Mouse (Mus musculus) MEL (cell line): Measurements from ENCODE around the gene Khdrbs1. TPM values are rescaled to one million over a fixed set of nuclear protein-coding genes. Genes with fewer than 3 reads are reported as not detected.
A peak's percentile ranks its signal among the peaks of the same experiment; 100 is the strongest.

Experiments
- DNase-seq: peaks from one replicate; pipeline ENCODE4 v3.0.0; 2011; ENCODE audit warnings: low read depth, low spot score
- H3K27ac ChIP-seq: 2 replicates; pipeline ENCODE4 v1.5.1; 2012; ENCODE audit warnings: low read depth, mild to moderate bottlenecking, control low read depth, low read length, moderate library complexity; ENCODE audit not compliant: control insufficient read depth
- H3K27me3 ChIP-seq, 2 experiments: fragments of 150-350 bp in 1 of 2; sonication (generic) in 1 of 2; 2 replicates each; pipeline ENCODE4 v1.6.1; 2012; ENCODE audit warnings: low read length in 2 of 2, mild to moderate bottlenecking in 2 of 2, improper control_type of control experiment in 1 of 2, moderate library complexity in 1 of 2; ENCODE audit not compliant: insufficient read depth in 2 of 2, control insufficient read depth in 1 of 2
- H3K36me3 ChIP-seq, 2 experiments: 2 replicates each; pipeline ENCODE4 v1.6.1; 2012 to 2014; ENCODE audit warnings: low read length in 2 of 2, improper control_type of control experiment in 1 of 2, inconsistent platforms in 1 of 2, mild to moderate bottlenecking in 1 of 2; ENCODE audit not compliant: insufficient read depth in 2 of 2, control insufficient read depth in 1 of 2
- H3K4me1 ChIP-seq, 2 experiments: fragments of 150-350 bp in 1 of 2; sonication (generic) in 1 of 2; 2 replicates each; pipeline ENCODE4 v1.6.1; 2012; ENCODE audit warnings: low read length in 2 of 2, improper control_type of control experiment in 1 of 2, mild to moderate bottlenecking in 1 of 2; ENCODE audit not compliant: insufficient read depth in 2 of 2, control insufficient read depth in 1 of 2
- H3K4me3 ChIP-seq, 2 experiments: fragments of 150-350 bp in 1 of 2; sonication (generic) in 1 of 2; 2 replicates each; pipeline ENCODE4 v1.5.1; 2012; ENCODE audit warnings: low read depth in 2 of 2, low read length in 2 of 2, mild to moderate bottlenecking in 2 of 2, moderate library complexity in 2 of 2, control low read depth in 1 of 2, improper control_type of control experiment in 1 of 2; ENCODE audit not compliant: control insufficient read depth in 1 of 2, insufficient read depth in 1 of 2
- H3K79me2 ChIP-seq: 2 replicates; pipeline ENCODE4 v1.6.1; 2012; ENCODE audit warnings: mild to moderate bottlenecking, low read length, moderate library complexity; ENCODE audit not compliant: control insufficient read depth, poor library complexity, insufficient read depth
- H3K9ac ChIP-seq: 2 replicates; pipeline ENCODE4 v1.6.1; 2012; ENCODE audit warnings: low read depth, mild to moderate bottlenecking, control low read depth, low read length, moderate library complexity; ENCODE audit not compliant: control insufficient read depth, poor library complexity, severe bottlenecking
- H3K9me3 ChIP-seq: fragments of 150-350 bp; sonication (generic); replicated peaks from 2 replicates; pipeline ENCODE4 v1.6.1; 2012; ENCODE audit warnings: mild to moderate bottlenecking, low read length, improper control_type of control experiment, moderate library complexity; ENCODE audit not compliant: insufficient read depth
- BHLHE40 ChIP-seq: IDR thresholded peaks from 2 replicates; pipeline ENCODE4 v1.6.1; 2012; ENCODE audit warnings: low read depth, mild to moderate bottlenecking, inconsistent platforms, low read length, improper control_type of control experiment, borderline replicate concordance
- CHD2 ChIP-seq: IDR thresholded peaks from 2 replicates; pipeline ENCODE4 v1.6.1; 2011; ENCODE audit warnings: low read length, improper control_type of control experiment
- CTCF ChIP-seq, 3 experiments: IDR thresholded peaks in 2 of 3; conservative IDR thresholded peaks in 1 of 3; 2 replicates each; pipeline ENCODE4 v1.5.1; 2011 to 2012; ENCODE audit warnings: low read length in 3 of 3, low read depth in 2 of 3, mild to moderate bottlenecking in 2 of 3, improper control_type of control experiment in 1 of 3, inconsistent platforms in 1 of 3, mixed read lengths in 1 of 3, moderate library complexity in 1 of 3; ENCODE audit not compliant: control insufficient read depth in 1 of 3, insufficient read depth in 1 of 3, poor library complexity in 1 of 3, severe bottlenecking in 1 of 3
- E2F4 ChIP-seq: IDR thresholded peaks from 2 replicates; pipeline ENCODE4 v1.6.1; 2011; ENCODE audit warnings: low read depth, low read length, improper control_type of control experiment, borderline replicate concordance
- GABPA ChIP-seq: IDR thresholded peaks from 2 replicates; pipeline ENCODE4 v1.6.1; 2012; ENCODE audit warnings: low read depth, mild to moderate bottlenecking, inconsistent platforms, low read length, improper control_type of control experiment, moderate library complexity
- GATA1 ChIP-seq: IDR thresholded peaks from 2 replicates; pipeline ENCODE4 v1.6.1; 2011; ENCODE audit warnings: low read depth, low read length, improper control_type of control experiment
- HCFC1 ChIP-seq: IDR thresholded peaks from 2 replicates; pipeline ENCODE4 v1.6.1; 2012; ENCODE audit warnings: low read depth, mild to moderate bottlenecking, inconsistent platforms, low read length, improper control_type of control experiment, moderate library complexity
- JUND ChIP-seq: IDR thresholded peaks from 2 replicates; pipeline ENCODE4 v1.6.1; 2011; ENCODE audit warnings: low read depth, mild to moderate bottlenecking, improper control_type of control experiment, low read length
- KAT2A ChIP-seq: conservative IDR thresholded peaks from 2 replicates; pipeline ENCODE4 v1.6.1; 2012; ENCODE audit warnings: low read depth, low read length, improper control_type of control experiment, inconsistent platforms
- MXI1 ChIP-seq: IDR thresholded peaks from 2 replicates; pipeline ENCODE4 v1.6.1; 2011; ENCODE audit warnings: mild to moderate bottlenecking, low read depth, low read length, improper control_type of control experiment
- MYB ChIP-seq: IDR thresholded peaks from 2 replicates; pipeline ENCODE4 v1.6.1; 2011; ENCODE audit warnings: mild to moderate bottlenecking, low read depth, low read length, improper control_type of control experiment
- MYC ChIP-seq: IDR thresholded peaks from 2 replicates; pipeline ENCODE4 v1.6.1; 2011; ENCODE audit warnings: low read depth, mild to moderate bottlenecking, low read length, improper control_type of control experiment, moderate library complexity
- NELFE ChIP-seq: IDR thresholded peaks from 2 replicates; pipeline ENCODE4 v1.6.1; 2011; ENCODE audit warnings: low read depth, low read length, improper control_type of control experiment
- NRF1 ChIP-seq: IDR thresholded peaks from 2 replicates; pipeline ENCODE4 v1.6.1; 2014; ENCODE audit warnings: low read depth, mild to moderate bottlenecking, inconsistent platforms, low read length, improper control_type of control experiment, moderate library complexity; ENCODE audit not compliant: poor library complexity, insufficient read depth, severe bottlenecking
- POLR2A ChIP-seq, 2 experiments: IDR thresholded peaks; 2 replicates each; pipeline ENCODE4 v1.6.1; 2011 to 2012; ENCODE audit warnings: low read length in 2 of 2, mild to moderate bottlenecking in 2 of 2, control low read depth in 1 of 2, improper control_type of control experiment in 1 of 2, low read depth in 1 of 2, moderate library complexity in 1 of 2; ENCODE audit not compliant: control insufficient read depth in 1 of 2, insufficient read depth in 1 of 2, poor library complexity in 1 of 2
- POLR2AphosphoS2 ChIP-seq: IDR thresholded peaks from 2 replicates; pipeline ENCODE4 v1.6.1; 2011; ENCODE audit warnings: low read length, improper control_type of control experiment
- RAD21 ChIP-seq: IDR thresholded peaks from 2 replicates; pipeline ENCODE4 v1.6.1; 2011; ENCODE audit warnings: mild to moderate bottlenecking, low read depth, low read length, improper control_type of control experiment
- SIN3A ChIP-seq: IDR thresholded peaks from 2 replicates; pipeline ENCODE4 v1.6.1; 2012; ENCODE audit warnings: low read length, improper control_type of control experiment, inconsistent platforms
- TAL1 ChIP-seq: IDR thresholded peaks from 2 replicates; pipeline ENCODE4 v1.6.1; 2012; ENCODE audit warnings: mild to moderate bottlenecking, inconsistent platforms, low read length, moderate library complexity, mixed read lengths
- TBP ChIP-seq: IDR thresholded peaks from 2 replicates; pipeline ENCODE4 v1.8.0; 2011; ENCODE audit warnings: low read depth, low read length, improper control_type of control experiment
- TCF12 ChIP-seq: IDR thresholded peaks from 2 replicates; pipeline ENCODE4 v1.6.1; 2014; ENCODE audit warnings: low read depth, mild to moderate bottlenecking, inconsistent platforms, low read length, improper control_type of control experiment, moderate library complexity
- UBTF ChIP-seq: IDR thresholded peaks from 2 replicates; pipeline ENCODE4 v1.6.1; 2012; ENCODE audit warnings: low read depth, mild to moderate bottlenecking, inconsistent platforms, low read length, improper control_type of control experiment, moderate library complexity, borderline replicate concordance; ENCODE audit not compliant: insufficient read depth
- USF2 ChIP-seq, 2 experiments: IDR thresholded peaks; 2 replicates each; pipeline ENCODE4 v1.6.1; 2011 to 2012; ENCODE audit warnings: improper control_type of control experiment in 2 of 2, low read length in 2 of 2, borderline replicate concordance in 1 of 2, inconsistent platforms in 1 of 2, low read depth in 1 of 2, mild to moderate bottlenecking in 1 of 2; ENCODE audit not compliant: insufficient read depth in 1 of 2
- ZC3H11A ChIP-seq: IDR thresholded peaks from 2 replicates; pipeline ENCODE4 v1.6.1; 2012; ENCODE audit warnings: low read depth, mild to moderate bottlenecking, inconsistent platforms, low read length, improper control_type of control experiment
- ZKSCAN1 ChIP-seq: IDR thresholded peaks from 2 replicates; pipeline ENCODE4 v1.6.1; 2012; ENCODE audit warnings: low read depth, mild to moderate bottlenecking, inconsistent platforms, low read length, improper control_type of control experiment, moderate library complexity
- ZMIZ1 ChIP-seq: IDR thresholded peaks from 2 replicates; pipeline ENCODE4 v1.6.1; 2012; ENCODE audit warnings: low read depth, mild to moderate bottlenecking, inconsistent platforms, low read length, improper control_type of control experiment, moderate library complexity
- ZNF384 ChIP-seq: IDR thresholded peaks from 2 replicates; pipeline ENCODE4 v1.6.1; 2012; ENCODE audit warnings: low read depth, mild to moderate bottlenecking, inconsistent platforms, low read length, improper control_type of control experiment
- polyA plus RNA-seq, 2 experiments: library from polyadenylated mRNA; stranded (reverse) in 1 of 2; unstranded in 1 of 2; fragments of >175 nt in 1 of 2; fragments of >200 nt in 1 of 2; gene quantifications; 2 replicates each; pipeline versions ENCODE4 v1.2.1 to v1.2.4; 2012; ENCODE audit warnings: low replicate concordance in 2 of 2, low read depth in 1 of 2; ENCODE audit not compliant: insufficient read length in 2 of 2, insufficient read depth in 1 of 2, missing spikeins in 1 of 2
- total RNA-seq: library from RNA; depleted of rRNA; stranded (reverse); fragments of 300-350 nt; gene quantifications from 2 replicates; pipeline ENCODE4 v1.2.3, GENCODE M21; 2012

Gene Khdrbs1
- total and polyA plus RNA-seq, 3 experiments = 56.5 to 141 (median 77.6) TPM

- TF ChIP-seq ZMIZ1 (no peak), GABPA (no peak), SIN3A (peak; percentile 85), POLR2A (IDR thresholded peaks at IDR 0.05; ENCODE audit: control insufficient read depth in 1 of 2, insufficient read depth in 1 of 2, low read depth in 1 of 2, low read length in 2 of 2, poor library complexity in 1 of 2) (no peak), UBTF (no peak), NRF1 (0 out of 2 replicates have a peak, but pooled peaks have one; percentile 12), TAL1 (no peak), TCF12 (0 out of 2 replicates have a peak, but pooled peaks have one; percentile 11), GATA1 (0 out of 2 replicates have a peak, but pooled peaks have one; percentile 6), BHLHE40 (no peak)
- TF ChIP-seq, all 39 proteins: peak for 16
Measured at GRCm38 (mm10) chr4:129785178-129785577, 43.1 kb upstream of the Khdrbs1 start (continued).

- no peak overlapping the region for H3K27ac ChIP-seq
- peaks cover 1 to 20% of the 10 kb centered on the region in 2 experiments; a peak in 3 of 4 replicates for H3K4me1 ChIP-seq
- no peaks in the 10 kb centered on the region for H3K9me3 ChIP-seq
- H3K4me3 ChIP-seq = no peak overlapping the region
- H3K36me3 ChIP-seq = peaks cover 0 to 13% of the 10 kb centered on the region in 2 experiments; a peak in 2 of 4 replicates
- H3K9ac ChIP-seq = no peak overlapping the region
- no peak for DNase-seq
- H3K79me2 ChIP-seq = no peaks in the 10 kb centered on the region
- H3K27me3 ChIP-seq = no peaks in the 10 kb centered on the region
- TF ChIP-seq TCF12 (no peak), NELFE (no peak), USF2 (IDR thresholded peaks at IDR 0.05; ENCODE audit: borderline replicate concordance in 1 of 2, insufficient read depth in 1 of 2, low read depth in 1 of 2, low read length in 2 of 2) (no peak), POLR2AphosphoS2 (no peak), TBP (no peak), KAT2A (no peak)
Measured at GRCm38 (mm10) chr4:129783506-129783905, 41.4 kb upstream of the Khdrbs1 start.

GRCm38 (mm10) chr4:129782857-129783331, 40.8 kb upstream of the Khdrbs1 start:
- no peaks in the 10 kb centered on the region for H3K27me3 ChIP-seq
- no peak for TF ChIP-seq MYC
- TF ChIP-seq E2F4 = no peak
- TF ChIP-seq JUND = no peak
- TF ChIP-seq ZNF384 = no peak
- no peak for TF ChIP-seq ZKSCAN1
- TF ChIP-seq TAL1 = no peak
- TF ChIP-seq POLR2AphosphoS2 = no peak
- no peak for TF ChIP-seq MXI1
- TF ChIP-seq HCFC1 = no peak
- no peak for TF ChIP-seq NELFE
- TF ChIP-seq CHD2 = no peak
- TF ChIP-seq NRF1 = no peak
- no peak for TF ChIP-seq MYB
- TF ChIP-seq CTCF (IDR thresholded peaks at IDR 0.05 in 2 of 3, conservative IDR thresholded peaks at IDR 0.05 in 1 of 3; ENCODE audit: control insufficient read depth in 1 of 3, insufficient read depth in 1 of 3, low read depth in 2 of 3, low read length in 3 of 3, poor library complexity in 1 of 3, severe bottlenecking in 1 of 3) = no peak
- no peak for TF ChIP-seq GATA1
- no peak for TF ChIP-seq ZC3H11A
- TF ChIP-seq RAD21 = no peak
- no peak for TF ChIP-seq USF2 (IDR thresholded peaks at IDR 0.05; ENCODE audit: borderline replicate concordance in 1 of 2, insufficient read depth in 1 of 2, low read depth in 1 of 2, low read length in 2 of 2)
- no peak overlapping the region for H3K27ac ChIP-seq
- no peak for DNase-seq
- H3K9me3 ChIP-seq = no peaks in the 10 kb centered on the region
- H3K36me3 ChIP-seq = peaks cover 0 to 9% of the 10 kb centered on the region in 2 experiments; a peak in 1 of 4 replicates
- H3K4me1 ChIP-seq = peaks cover 0 to 16% of the 10 kb centered on the region in 2 experiments; a peak in 2 of 4 replicates
- H3K4me3 ChIP-seq = no peak overlapping the region
- H3K9ac ChIP-seq = no peak overlapping the region
- H3K79me2 ChIP-seq = no peaks in the 10 kb centered on the region
